Mouse (Mus musculus) lung, embryonic 14.5 days (tissue): ENCODE results near the gene Tas2r125. TPM values are rescaled to one million over a fixed set of nuclear protein-coding genes. Genes with fewer than 3 reads are reported as not detected.
"Not testable (repeated sequence)": the region's sequence is repeated elsewhere in the genome, so short reads cannot be mapped to it uniquely, and the experiment has no call there.

ENCODE experiments used
- ATAC-seq: fragments of 200-750 bp; cut with Nextera tagmentation; 2 replicates; pipeline ENCODE4 v1.8.0; 2017; ENCODE audit warnings: mild to moderate bottlenecking, moderate TSS enrichment, moderate library complexity; ENCODE audit not compliant: insufficient read depth
- DNase-seq: peaks from one replicate; pipeline ENCODE4 v3.0.0-alpha.2; 2015
- H3K27ac ChIP-seq: fragments of 300-500 bp; sonication (generic); 2 replicates; pipeline ENCODE4 v1.5.1; 2014; ENCODE audit warnings: low read depth, mild to moderate bottlenecking, moderate library complexity
- H3K27me3 ChIP-seq: fragments of 300-500 bp; sonication (generic); 2 replicates; pipeline ENCODE4 v1.6.1; 2014; ENCODE audit warnings: low read length, control low read depth; ENCODE audit not compliant: insufficient read depth
- H3K36me3 ChIP-seq: fragments of 300-500 bp; sonication (generic); 2 replicates; pipeline ENCODE4 v1.6.1; 2014; ENCODE audit warnings: control low read depth; ENCODE audit not compliant: insufficient read depth
- H3K4me1 ChIP-seq: fragments of 300-500 bp; sonication (generic); 2 replicates; pipeline ENCODE4 v1.6.1; 2014; ENCODE audit warnings: antibody characterized with exemption, control low read depth; ENCODE audit not compliant: insufficient read depth
- H3K4me2 ChIP-seq: fragments of 300-500 bp; sonication (generic); 2 replicates; pipeline ENCODE4 v1.6.1; 2014; ENCODE audit warnings: mild to moderate bottlenecking
- H3K4me3 ChIP-seq: fragments of 300-500 bp; sonication (generic); 2 replicates; pipeline ENCODE4 v1.5.1; 2014; ENCODE audit warnings: low read depth, low read length
- H3K9ac ChIP-seq: fragments of 300-500 bp; sonication (generic); 2 replicates; pipeline ENCODE4 v1.6.1; 2014
- H3K9me3 ChIP-seq: fragments of 300-500 bp; sonication (generic); 2 replicates; pipeline ENCODE4 v1.6.1; 2016; ENCODE audit warnings: low read depth, low read length, control low read depth
- CTCF ChIP-seq: IDR thresholded peaks from 2 replicates; pipeline ENCODE4 v1.5.1; 2016; ENCODE audit warnings: antibody characterized with exemption, low read depth
- WGBS: fragments of 180-500 bp; shearing (Covaris S2); extraction: QIAGEN DNeasy Blood & Tissue Kit; methylation state at CpG from one replicate; pipeline ENCODE4 v1.1.7; 2014; 5-methylcytosine and 5-hydroxymethylcytosine counted together
- polyA plus RNA-seq: library from polyadenylated mRNA; unstranded; fragments of >200 nt; fragmentation: Nextera tagmentation; extraction: Ambion mirVana; gene quantifications from 2 replicates; pipeline ENCODE4 v1.2.1, GENCODE M21; 2014

The Tas2r125 gene
- polyA plus RNA-seq, result not detected in 2 replicates

DNA sequence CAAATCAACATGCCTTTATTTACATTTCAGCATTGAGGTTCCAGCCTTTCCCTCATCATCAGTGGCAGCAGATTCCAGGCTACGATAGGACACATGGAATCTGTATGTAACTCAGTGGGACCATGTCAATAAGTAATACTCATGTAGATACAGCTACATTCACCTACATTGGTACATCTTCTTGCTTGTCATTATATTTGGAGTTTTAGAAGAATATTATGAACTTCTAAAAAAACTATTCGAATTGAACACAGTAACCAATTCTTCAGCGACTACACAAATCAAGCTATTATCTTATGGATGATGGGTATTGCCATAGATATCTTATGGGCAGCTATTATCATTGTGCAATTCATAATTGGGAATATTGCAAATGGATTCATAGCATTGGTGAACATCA, at the start of gene Tas2r125:
Gene Tas2r125, plus strand, starts transcription at position 301 of the 400 bp plus-strand sequence.
- Histone ChIP-seq H3K9ac (no peak within 1 kb of the TSS), H3K27ac (no peak within 1 kb of the TSS), H3K9me3 (no peaks in the 10 kb centered on the region), H3K4me1 (no peaks in the 10 kb centered on the region), H3K27me3 (no peaks in the 10 kb centered on the region), H3K36me3 (no peaks in the 10 kb centered on the region), H3K4me3 (no peak within 1 kb of the TSS), H3K4me2 (no peak within 1 kb of the TSS)
- no peak for DNase-seq
- TF ChIP-seq CTCF, result no peak
- ATAC-seq, result no peak
- 83% methylated on average over 3 of the region's 3 CpGs for WGBS

DNA sequence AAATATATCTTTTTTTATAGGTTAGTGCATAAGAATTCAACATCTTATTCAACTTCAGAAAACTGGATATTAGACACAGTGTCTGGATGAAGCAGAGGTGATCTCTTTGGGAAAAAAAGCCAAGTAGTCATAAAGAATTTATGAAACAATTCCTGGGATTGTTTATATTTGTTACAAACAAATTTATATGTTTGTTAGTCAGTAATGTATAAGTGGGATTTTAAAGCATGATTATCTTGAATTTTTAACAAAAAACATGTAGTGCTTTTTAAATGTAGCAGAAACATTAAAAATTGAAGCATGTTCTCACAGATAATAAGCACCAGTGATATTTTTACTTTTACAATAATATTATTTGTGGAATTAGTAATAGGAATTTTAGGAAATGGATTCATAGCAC, 41.7 kb upstream of the Tas2r125 start, which contains the start of gene Tas2r110:
Gene Tas2r110, plus strand, starts transcription at position 301 of the 400 bp plus-strand sequence.
- DNase-seq (no peak), ATAC-seq (no peak)
- TF ChIP-seq CTCF, result no peak
- Histone ChIP-seq H3K4me3 (no peak within 1 kb of the TSS), H3K27ac (no peak within 1 kb of the TSS), H3K9me3 (no peaks in the 10 kb centered on the region), H3K36me3 (no peaks in the 10 kb centered on the region), H3K9ac (no peak within 1 kb of the TSS), H3K27me3 (no peaks in the 10 kb centered on the region), H3K4me2 (no peak within 1 kb of the TSS), H3K4me1 (no peaks in the 10 kb centered on the region)

DNA sequence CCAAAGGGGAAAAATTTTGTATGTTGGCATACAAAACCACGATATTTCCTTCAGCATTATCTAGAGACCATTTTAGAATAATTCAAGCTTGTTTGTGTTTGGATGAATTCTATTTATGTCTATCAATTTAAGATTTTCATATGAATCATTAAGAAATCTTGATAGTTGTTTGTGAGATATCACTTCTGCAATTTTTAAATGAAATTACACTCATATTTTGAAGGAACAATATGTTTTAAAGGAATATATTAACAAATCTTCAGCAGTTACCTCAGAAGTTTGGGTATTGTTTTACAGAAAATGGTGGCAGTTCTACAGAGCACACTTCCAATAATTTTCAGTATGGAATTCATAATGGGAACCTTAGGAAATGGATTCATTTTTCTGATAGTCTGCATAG, 16.7 kb upstream of the Tas2r125 start, which contains the start of gene Tas2r113:
Gene Tas2r113, plus strand, starts transcription at position 301 of the 400 bp plus-strand sequence.
- 64% methylated on average over 1 of the region's 1 CpGs for WGBS
- TF ChIP-seq CTCF, result no peak
- H3K27me3 ChIP-seq, result no peaks in the 10 kb centered on the region
- H3K4me2 ChIP-seq, result no peak within 1 kb of the TSS
- H3K4me3 ChIP-seq, result no peak within 1 kb of the TSS
- no peak within 1 kb of the TSS for H3K9ac ChIP-seq
- ATAC-seq (no peak), DNase-seq (no peak)
- no peaks in the 10 kb centered on the region for H3K4me1 ChIP-seq
- no peak within 1 kb of the TSS for H3K27ac ChIP-seq
- H3K9me3 ChIP-seq, result no peaks in the 10 kb centered on the region
- H3K36me3 ChIP-seq, result no peaks in the 10 kb centered on the region

DNA sequence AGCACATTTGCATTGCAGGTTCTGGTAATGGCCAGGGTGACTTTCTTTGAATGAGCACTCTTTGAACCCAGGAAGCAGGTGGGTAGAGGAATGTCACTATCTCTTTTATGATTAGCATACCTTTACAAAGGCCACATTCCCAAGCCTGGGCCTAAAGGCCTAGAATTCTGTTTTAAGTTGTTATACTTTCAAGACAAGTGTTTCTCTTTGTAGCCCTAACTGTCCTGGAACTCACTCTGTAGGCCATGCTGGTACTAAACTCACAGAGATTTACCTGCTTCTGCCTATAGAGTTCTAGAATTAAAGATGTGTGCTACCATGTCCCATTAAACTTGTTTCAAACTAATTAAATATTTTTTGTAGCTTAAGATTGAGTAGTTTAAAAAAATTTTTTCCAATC, 31.9 kb downstream of the Tas2r125 start:
- H3K27ac ChIP-seq, DNase-seq, H3K36me3 ChIP-seq, H3K9me3 ChIP-seq, H3K4me1 ChIP-seq, H3K4me2 ChIP-seq, H3K27me3 ChIP-seq, ATAC-seq, H3K9ac ChIP-seq, H3K4me3 ChIP-seq: not testable (repeated sequence)

DNA sequence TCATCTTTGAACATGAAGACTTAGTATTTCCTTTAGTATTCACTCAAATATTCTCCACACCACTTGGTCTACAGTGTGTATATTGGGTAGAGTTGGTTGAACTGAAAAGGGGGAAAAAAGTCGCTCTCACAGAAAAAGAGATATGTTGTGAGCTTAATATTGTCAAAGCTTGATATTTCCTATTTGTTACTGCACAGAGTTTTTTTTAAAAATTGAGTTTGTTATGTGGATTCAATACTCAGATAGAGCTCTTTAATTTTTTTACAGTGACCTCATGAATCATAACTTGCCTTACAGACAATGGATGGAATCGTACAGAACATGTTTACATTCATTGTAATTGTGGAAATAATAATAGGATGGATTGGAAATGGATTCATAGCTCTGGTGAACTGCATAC, 41.4 kb downstream of the Tas2r125 start, which contains the start of gene Tas2r129:
Gene Tas2r129, plus strand, starts transcription at position 301 of the 400 bp plus-strand sequence.
- H3K36me3 ChIP-seq, result no peaks in the 10 kb centered on the region
- H3K27me3 ChIP-seq, result no peaks in the 10 kb centered on the region
- no peak within 1 kb of the TSS for H3K4me2 ChIP-seq
- no peak within 1 kb of the TSS for H3K27ac ChIP-seq
- no peaks in the 10 kb centered on the region for H3K9me3 ChIP-seq
- no peak for TF ChIP-seq CTCF
- ATAC-seq, result no peak
- WGBS, result 80% methylated on average over 2 of the region's 2 CpGs
- H3K4me1 ChIP-seq, result no peaks in the 10 kb centered on the region
- no peak within 1 kb of the TSS for H3K4me3 ChIP-seq
- H3K9ac ChIP-seq, result no peak within 1 kb of the TSS
- no peak for DNase-seq

DNA sequence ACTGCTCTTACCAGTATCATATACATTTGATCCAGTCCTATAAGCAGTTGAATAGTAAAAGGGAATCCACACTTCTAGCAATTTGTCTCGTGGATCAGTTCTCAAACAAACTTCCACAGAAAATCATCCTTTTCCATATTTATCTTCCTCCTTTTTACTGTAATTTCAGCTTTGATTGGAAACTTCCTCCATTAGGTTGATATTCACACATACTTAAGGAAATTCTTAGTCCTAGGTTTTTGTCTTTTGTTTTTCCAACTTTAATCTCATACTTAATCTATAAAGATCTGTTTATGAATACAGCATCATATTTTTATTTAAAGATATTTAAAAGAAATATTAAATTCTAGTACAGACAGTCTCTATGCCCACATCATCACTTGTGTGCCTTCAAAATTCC, 48.4 kb downstream of the Tas2r125 start, which contains the start of gene Tas2r131:
Gene Tas2r131, minus strand, starts transcription at position 101 of the 400 bp plus-strand sequence.
- TF ChIP-seq CTCF, result no peak
- Histone ChIP-seq H3K9ac (no peak within 1 kb of the TSS), H3K4me1 (no peaks in the 10 kb centered on the region), H3K4me2 (no peak within 1 kb of the TSS), H3K27me3 (no peaks in the 10 kb centered on the region), H3K27ac (no peak within 1 kb of the TSS), H3K4me3 (no peak within 1 kb of the TSS), H3K9me3 (no peaks in the 10 kb centered on the region), H3K36me3 (no peaks in the 10 kb centered on the region)
- no peak for ATAC-seq
- 56% methylated on average over 1 of the region's 1 CpGs for WGBS
- no peak for DNase-seq

Other genes starting within 250 kb of the Tas2r125 start
- not detected in 2 replicates for gene Tas2r121, start 208.6 kb upstream of the Tas2r125 start, polyA plus RNA-seq
- gene Tas2r122, start 197.7 kb upstream of the Tas2r125 start, polyA plus RNA-seq, result not detected in 2 replicates
- not detected in 2 replicates for gene Tas2r115, start 171.6 kb upstream of the Tas2r125 start, polyA plus RNA-seq
- gene Tas2r124, start 154.9 kb upstream of the Tas2r125 start, polyA plus RNA-seq, result not detected in 2 replicates
- gene Tas2r102, start 147.5 kb upstream of the Tas2r125 start, polyA plus RNA-seq, result not detected in 2 replicates
- gene Tas2r136, start 131.5 kb upstream of the Tas2r125 start, polyA plus RNA-seq, result not detected in 2 replicates
- gene Tas2r117, start 106.8 kb upstream of the Tas2r125 start, polyA plus RNA-seq, result not detected in 2 replicates
- gene Tas2r123, start 62.5 kb upstream of the Tas2r125 start, polyA plus RNA-seq, result not detected in 2 replicates
- not detected in 2 replicates for gene Tas2r116, start 54.2 kb upstream of the Tas2r125 start, polyA plus RNA-seq
- not detected in 2 replicates for gene Tas2r110, start 41.6 kb upstream of the Tas2r125 start, polyA plus RNA-seq
- gene Tas2r113, start 16.6 kb upstream of the Tas2r125 start, polyA plus RNA-seq, result not detected in 2 replicates
- gene Tas2r129, start 41.5 kb downstream of the Tas2r125 start, polyA plus RNA-seq, result not detected in 2 replicates
- not detected in 2 replicates for gene Tas2r131, start 48.3 kb downstream of the Tas2r125 start, polyA plus RNA-seq
- not detected in 2 replicates for gene Tas2r109, start 71.3 kb downstream of the Tas2r125 start, polyA plus RNA-seq
- gene Tas2r103, start 127.5 kb downstream of the Tas2r125 start, polyA plus RNA-seq, result not detected in 2 replicates
- gene Tas2r140, start 146.2 kb downstream of the Tas2r125 start, polyA plus RNA-seq, result not detected in 2 replicates
- 57.7 and 61.4 TPM in 2 replicates for gene Smim10l1, start 195.3 kb downstream of the Tas2r125 start, polyA plus RNA-seq